Mouse (Mus musculus) heart, postnatal 0 days (tissue): ENCODE data around the gene Gpr108. TPM values are rescaled to one million over a fixed set of nuclear protein-coding genes. Genes with fewer than 3 reads are reported as not detected.

Experiments
- ATAC-seq: fragments of 200-750 bp; cut with Nextera tagmentation; 2 replicates; pipeline ENCODE4 v1.8.0; 2017; ENCODE audit warnings: low read depth, moderate number of reproducible peaks, moderate library complexity; ENCODE audit not compliant: insufficient read depth
- DNase-seq: peaks from one replicate; pipeline ENCODE4 v3.0.0-alpha.2; 2016; ENCODE audit warnings: low spot score
- H3K27ac ChIP-seq: fragments of 300-500 bp; sonication (generic); 2 replicates; pipeline ENCODE4 v1.5.1; 2014; ENCODE audit warnings: low read depth, mild to moderate bottlenecking
- H3K27me3 ChIP-seq: fragments of 300-500 bp; sonication (generic); 2 replicates; pipeline ENCODE4 v1.6.1; 2014; ENCODE audit warnings: low read length, mixed read lengths; ENCODE audit not compliant: control insufficient read depth, insufficient read depth
- H3K36me3 ChIP-seq: fragments of 300-500 bp; sonication (generic); replicated peaks from 2 replicates; pipeline ENCODE4 v1.6.1; 2014; ENCODE audit warnings: low read length, mixed read lengths; ENCODE audit not compliant: control insufficient read depth, insufficient read depth
- H3K4me1 ChIP-seq: fragments of 300-500 bp; sonication (generic); 2 replicates; pipeline ENCODE4 v1.6.1; 2014; ENCODE audit warnings: antibody characterized with exemption; ENCODE audit not compliant: control insufficient read depth, insufficient read depth
- H3K4me2 ChIP-seq: fragments of 300-500 bp; sonication (generic); 2 replicates; pipeline ENCODE4 v1.6.1; 2014; ENCODE audit warnings: low read depth, mild to moderate bottlenecking, low read length, moderate library complexity
- H3K4me3 ChIP-seq: fragments of 300-500 bp; sonication (generic); 2 replicates; pipeline ENCODE4 v1.5.1; 2014; ENCODE audit warnings: low read depth, low read length
- H3K9ac ChIP-seq: fragments of 300-500 bp; sonication (generic); replicated peaks from 2 replicates; pipeline ENCODE4 v1.6.1; 2014; ENCODE audit warnings: low read depth, low read length, mixed read lengths
- H3K9me3 ChIP-seq: fragments of 300-500 bp; sonication (generic); replicated peaks from 2 replicates; pipeline ENCODE4 v1.6.1; 2016; ENCODE audit warnings: low read length; ENCODE audit not compliant: control insufficient read depth
- CTCF ChIP-seq: IDR thresholded peaks from 2 replicates; pipeline ENCODE4 v1.5.1; 2016; ENCODE audit warnings: antibody characterized with exemption, control low read depth, low read depth
- EP300 ChIP-seq: IDR thresholded peaks from 2 replicates; pipeline ENCODE4 v1.6.1; 2016; ENCODE audit warnings: antibody characterized with exemption, low read depth
- WGBS: fragments of 180-500 bp; shearing (Covaris S2); extraction: QIAGEN DNeasy Blood & Tissue Kit; methylation state at CpG from one replicate; pipeline ENCODE4 v1.1.7; 2014; 5-methylcytosine and 5-hydroxymethylcytosine counted together
- polyA plus RNA-seq: library from polyadenylated mRNA; unstranded; fragments of >200 nt; fragmentation: Nextera tagmentation; extraction: Ambion mirVana; gene quantifications from 2 replicates; pipeline ENCODE4 v1.2.1, GENCODE M21; 2015
- total RNA-seq: library from RNA; depleted of rRNA; stranded (reverse); fragments of >200 nt; gene quantifications from 2 replicates; pipeline ENCODE4 v1.2.3, GENCODE M21; 2014; ENCODE audit warnings: low replicate concordance

Gene Gpr108
- total and polyA plus RNA-seq, 2 experiments from 2014 or later: 23.3 to 30.1 TPM

GRCm38 (mm10) chr17:57255354-57255753, 7.1 kb upstream of the Gpr108 start:
- H3K36me3 ChIP-seq: peaks cover 72% of the 10 kb centered on the region
- no peak overlapping the region for H3K27ac ChIP-seq
- 72% methylated on average over 14 of the region's 14 CpGs for WGBS
- no peak overlapping the region for H3K4me2 ChIP-seq
- 0 out of 2 replicates have a peak, but pooled peaks cover 8% of the 10 kb centered on the region for H3K4me1 ChIP-seq
- no peaks in the 10 kb centered on the region for H3K9me3 ChIP-seq
- H3K27me3 ChIP-seq: no peaks in the 10 kb centered on the region
- no peak for TF ChIP-seq CTCF
- no peak for TF ChIP-seq EP300
- ATAC-seq (no peak), DNase-seq (no peak)
- no peak overlapping the region for H3K4me3 ChIP-seq
- no peak overlapping the region for H3K9ac ChIP-seq

DNA sequence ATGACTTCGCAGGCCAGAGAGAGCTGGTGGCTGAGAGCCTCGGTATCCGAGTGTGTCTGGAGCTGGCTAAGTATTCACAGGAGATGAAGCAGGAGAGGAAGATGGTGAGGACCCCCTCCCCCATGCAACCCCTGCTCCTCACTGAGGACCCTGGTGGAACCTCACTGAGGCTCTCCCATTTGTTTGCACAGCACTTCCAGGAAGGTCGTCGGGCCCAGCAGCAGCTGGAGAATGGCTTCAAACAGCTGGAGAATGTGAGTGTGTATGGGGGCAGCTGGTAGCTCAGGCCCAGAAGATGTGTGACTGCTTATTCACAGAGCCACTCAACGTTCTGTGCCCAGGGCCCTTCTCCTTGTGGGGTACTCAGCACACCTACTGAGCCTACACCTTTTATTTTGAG, 5.1 kb upstream of the Gpr108 start:
- Histone ChIP-seq H3K9me3 (no peaks in the 10 kb centered on the region), H3K27me3 (no peaks in the 10 kb centered on the region), H3K4me3 (no peak overlapping the region), H3K36me3 (peaks cover 51% of the 10 kb centered on the region), H3K4me1 (peaks cover 16% of the 10 kb centered on the region), H3K9ac (no peak overlapping the region), H3K27ac (no peak overlapping the region), H3K4me2 (no peak overlapping the region)
- 71% methylated on average over 6 of the region's 6 CpGs for WGBS
- ATAC-seq (no peak), DNase-seq (no peak)
- TF ChIP-seq CTCF (no peak), EP300 (no peak)

DNA sequence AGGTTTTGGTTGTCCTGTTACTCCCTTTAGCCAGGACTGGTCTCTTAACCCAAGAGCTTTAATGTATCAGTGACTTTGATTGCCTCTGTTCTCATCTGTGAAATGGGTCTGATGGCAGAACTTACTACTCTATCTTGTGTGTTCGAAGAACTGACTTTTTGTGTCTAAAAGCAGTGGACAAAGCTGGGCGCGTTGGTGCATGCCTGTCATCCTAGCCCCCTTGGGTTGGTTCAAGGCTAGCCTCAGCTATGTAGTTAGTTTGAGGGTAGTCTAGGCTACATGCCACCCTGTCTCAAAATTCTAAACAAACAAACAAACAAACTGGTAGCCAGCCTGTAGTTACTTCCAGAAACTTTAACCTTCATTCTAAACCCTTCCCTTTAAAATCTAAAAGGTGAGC, 3.2 kb upstream of the Gpr108 start:
- WGBS: 89% methylated on average over 3 of the region's 3 CpGs
- no peak for ATAC-seq
- Histone ChIP-seq H3K36me3 (peaks cover 35% of the 10 kb centered on the region), H3K4me2 (no peak overlapping the region), H3K4me1 (peaks cover 20% of the 10 kb centered on the region), H3K27ac (no peak overlapping the region), H3K27me3 (no peaks in the 10 kb centered on the region), H3K4me3 (no peak overlapping the region), H3K9ac (no peak overlapping the region), H3K9me3 (no peaks in the 10 kb centered on the region)
- TF ChIP-seq EP300 (no peak), CTCF (no peak)
- no peak for DNase-seq

DNA sequence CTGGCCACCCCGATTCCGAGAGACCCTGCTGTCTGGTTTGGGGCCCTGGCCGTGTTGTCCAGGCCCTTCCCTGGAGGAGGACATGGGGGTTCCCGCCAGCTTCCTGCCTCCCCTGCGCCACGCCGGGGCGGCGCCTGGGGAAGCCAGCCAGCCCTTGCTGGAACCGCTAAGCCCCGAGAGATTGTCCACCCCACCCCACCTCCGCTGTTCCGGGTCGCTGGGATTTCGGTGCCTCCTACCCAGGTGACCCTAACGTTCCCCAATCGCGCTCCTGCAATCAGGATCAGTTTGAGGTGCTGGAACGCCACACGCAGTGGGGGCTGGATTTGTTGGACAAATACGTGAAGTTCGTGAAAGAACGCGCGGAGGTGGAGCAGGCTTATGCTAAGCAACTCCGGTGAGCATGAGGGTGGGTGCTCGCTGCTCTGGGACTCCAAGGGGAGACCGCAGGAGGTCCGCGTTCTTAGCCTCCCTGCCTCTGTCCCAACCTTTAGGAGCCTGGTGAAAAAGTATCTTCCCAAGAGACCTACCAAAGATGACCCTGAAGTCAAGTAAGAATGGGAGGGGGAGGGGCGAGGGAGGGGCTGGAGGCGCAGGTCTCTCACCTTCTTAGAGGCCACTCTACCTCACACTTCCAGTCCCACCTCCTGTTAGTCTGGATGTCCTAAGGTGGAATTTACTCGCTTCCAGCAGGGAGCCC, 2.4 kb upstream of the Gpr108 start:
- Histone ChIP-seq H3K9me3 (no peaks in the 10 kb centered on the region), H3K4me3 (peak overlapping the region; percentile 90), H3K27me3 (no peaks in the 10 kb centered on the region), H3K9ac (peak overlapping the region; percentile 47), H3K4me1 (peaks cover 21% of the 10 kb centered on the region), H3K4me2 (peak overlapping the region; percentile 84), H3K27ac (peak overlapping the region; percentile 75), H3K36me3 (peaks cover 27% of the 10 kb centered on the region)
- WGBS: 4% methylated on average over 31 of the region's 33 CpGs
- peak; percentile 21 for DNase-seq
- TF ChIP-seq EP300 (no peak), CTCF (no peak)
- ATAC-seq: no peak

DNA sequence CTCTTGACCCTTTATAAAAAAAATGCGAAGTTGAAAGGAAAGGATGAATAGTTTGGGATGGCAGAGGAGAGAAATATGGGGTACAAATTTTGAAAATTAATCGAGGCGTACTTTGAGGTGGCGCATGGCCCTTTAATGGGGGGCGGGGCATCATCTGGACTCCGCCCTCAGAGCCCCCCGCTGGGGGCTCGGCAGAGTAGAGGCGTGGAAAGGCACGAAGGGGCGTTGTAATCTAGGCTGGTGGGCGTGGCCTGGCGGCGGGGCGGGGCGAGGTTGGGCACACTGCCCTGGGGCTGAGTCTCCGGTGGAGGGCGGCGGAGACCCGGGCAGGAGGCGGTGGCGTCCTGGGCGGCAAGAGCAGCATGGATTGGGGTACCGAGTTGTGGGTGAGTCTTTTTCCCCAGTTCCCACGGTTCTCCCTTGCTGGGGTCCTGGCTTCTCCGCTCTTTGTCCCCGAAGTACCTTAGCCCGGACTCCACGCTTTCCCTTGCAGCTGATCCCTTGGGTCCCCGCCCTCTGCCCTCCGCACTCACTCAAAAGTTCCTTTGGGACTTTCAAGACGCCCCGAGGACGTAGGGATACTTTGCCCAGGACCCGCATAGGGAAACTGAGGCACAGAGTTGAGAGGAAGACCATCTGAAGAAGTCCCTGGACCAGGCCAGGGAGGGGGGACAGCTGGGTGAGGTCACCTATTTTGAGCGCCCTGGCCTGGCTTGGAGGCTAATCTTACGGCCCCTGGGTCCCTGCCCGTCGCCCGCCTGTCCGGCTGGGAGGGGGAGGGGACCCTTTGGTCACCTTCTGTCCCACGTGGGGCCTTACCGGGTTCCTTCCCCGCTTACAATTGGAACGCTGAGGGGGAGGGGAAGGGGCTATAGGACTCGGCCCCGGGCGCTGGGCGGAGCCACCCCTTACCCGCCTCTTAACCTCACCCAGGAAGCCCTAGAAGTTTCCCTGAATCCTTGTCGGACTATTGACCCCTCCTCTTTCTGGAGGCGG, 1.2 kb upstream of the Gpr108 start, which contains the start of gene Trip10:
Gene Trip10, plus strand, starts transcription at position 270 of the 996 bp plus-strand sequence.
- Histone ChIP-seq H3K27ac (peak within 1 kb of the TSS; percentile 93), H3K4me1 (peaks cover 21% of the 10 kb centered on the region), H3K4me3 (peak within 1 kb of the TSS; percentile 90), H3K27me3 (no peaks in the 10 kb centered on the region), H3K9ac (peak within 1 kb of the TSS; percentile 47), H3K4me2 (peak within 1 kb of the TSS; percentile 84), H3K9me3 (no peaks in the 10 kb centered on the region), H3K36me3 (peaks cover 23% of the 10 kb centered on the region)
- 0% methylated on average over 49 of the region's 52 CpGs for WGBS
- ATAC-seq: peak; percentile 57
- peak; percentile 92 for DNase-seq
- TF ChIP-seq EP300 (no peak), CTCF (peak; percentile 22)
